Mouse (Mus musculus): Measurements from ENCODE around the gene Immp2l. TPM values are rescaled to one million over a fixed set of nuclear protein-coding genes. Genes with fewer than 3 reads are reported as not detected.

Gene Immp2l
- total and polyA plus RNA-seq, 2 experiments = 35.8 to 133 TPM

GRCm38 (mm10) chr12:41436206-41436985 lies 412.5 kb downstream of the Immp2l start:
- no peak for DNase-seq (ENCODE audit: extremely low read depth, low read depth, low spot score)
- 67% methylated on average over 5 of the region's 5 CpGs for WGBS

GRCm38 (mm10) chr12:41438446-41438845 lies 414.6 kb downstream of the Immp2l start:
- Histone ChIP-seq H3K79me2 (ENCODE audit: control insufficient read depth, insufficient read depth, low read length) (peaks cover 3% of the 10 kb centered on the region; the same call in 1 of the 2 replicates), H3K27me3 (ENCODE audit: control insufficient read depth, insufficient read depth, low read length) (no peaks in the 10 kb centered on the region), H3K27ac (replicated peaks; ENCODE audit: insufficient read depth, low read depth, low read length) (no peak overlapping the region), H3K4me1 (ENCODE audit: control insufficient read depth, insufficient read depth, low read length) (0 out of 2 replicates have a peak, but pooled peaks cover 3% of the 10 kb centered on the region), H3K36me3 (ENCODE audit: control insufficient read depth, insufficient read depth, low read length) (no peaks in the 10 kb centered on the region), H3K4me3 (ENCODE audit: insufficient read depth, low read depth, low read length) (no peak overlapping the region), H3K9ac (ENCODE audit: low read depth, low read length) (no peak overlapping the region)
- no peak for TF ChIP-seq POLR2A (IDR thresholded peaks at IDR 0.05; ENCODE audit: extremely low read depth, insufficient read depth, low read length)
- DNase-seq (ENCODE audit: extremely low read depth, low read depth, low spot score) = peak; percentile 35
- 63% methylated on average over 4 of the region's 4 CpGs for WGBS

More at GRCm38 (mm10) chr12:41436206-41436985, 412.5 kb downstream of the Immp2l start:
- no peak for TF ChIP-seq CTCF (IDR thresholded peaks at IDR 0.05; ENCODE audit: low read depth, low read length)
- no peak for TF ChIP-seq POLR2A (IDR thresholded peaks at IDR 0.05; ENCODE audit: extremely low read depth, insufficient read depth, low read length)
- Histone ChIP-seq H3K79me2 (ENCODE audit: control insufficient read depth, insufficient read depth, low read length) (peaks cover 3% of the 10 kb centered on the region; the same call in 1 of the 2 replicates), H3K27me3 (ENCODE audit: control insufficient read depth, insufficient read depth, low read length) (no peaks in the 10 kb centered on the region), H3K4me3 (ENCODE audit: insufficient read depth, low read depth, low read length) (no peak overlapping the region), H3K36me3 (ENCODE audit: control insufficient read depth, insufficient read depth, low read length) (no peaks in the 10 kb centered on the region), H3K9ac (ENCODE audit: low read depth, low read length) (no peak overlapping the region), H3K27ac (replicated peaks; ENCODE audit: insufficient read depth, low read depth, low read length) (no peak overlapping the region), H3K4me1 (ENCODE audit: control insufficient read depth, insufficient read depth, low read length) (0 out of 2 replicates have a peak, but pooled peaks cover 3% of the 10 kb centered on the region)

GRCm38 (mm10) chr12:41468374-41468991 lies 444.6 kb downstream of the Immp2l start:
- H3K79me2 ChIP-seq (ENCODE audit: control insufficient read depth, insufficient read depth, low read length) = no peaks in the 10 kb centered on the region
- no peaks in the 10 kb centered on the region for H3K27me3 ChIP-seq (ENCODE audit: control insufficient read depth, insufficient read depth, low read length)
- H3K4me3 ChIP-seq (ENCODE audit: insufficient read depth, low read depth, low read length) = no peak overlapping the region
- H3K9ac ChIP-seq (ENCODE audit: low read depth, low read length) = no peak overlapping the region
- H3K27ac ChIP-seq (replicated peaks; ENCODE audit: insufficient read depth, low read depth, low read length) = no peak overlapping the region
- no peaks in the 10 kb centered on the region for H3K4me1 ChIP-seq (ENCODE audit: control insufficient read depth, insufficient read depth, low read length)
- no peaks in the 10 kb centered on the region for H3K36me3 ChIP-seq (ENCODE audit: control insufficient read depth, insufficient read depth, low read length)
- no peak for DNase-seq (ENCODE audit: extremely low read depth, low read depth, low spot score)
- WGBS = 95% methylated on average over 3 of the region's 3 CpGs
- TF ChIP-seq POLR2A (IDR thresholded peaks at IDR 0.05; ENCODE audit: extremely low read depth, insufficient read depth, low read length) (no peak), CTCF (IDR thresholded peaks at IDR 0.05; ENCODE audit: low read depth, low read length) (no peak)

- Histone ChIP-seq H3K27me3 (ENCODE audit: control insufficient read depth, insufficient read depth, low read length) (no peaks in the 10 kb centered on the region), H3K4me3 (ENCODE audit: insufficient read depth, low read depth, low read length) (no peak overlapping the region), H3K36me3 (ENCODE audit: control insufficient read depth, insufficient read depth, low read length) (no peaks in the 10 kb centered on the region), H3K4me1 (ENCODE audit: control insufficient read depth, insufficient read depth, low read length) (no peaks in the 10 kb centered on the region), H3K9ac (ENCODE audit: low read depth, low read length) (no peak overlapping the region), H3K27ac (replicated peaks; ENCODE audit: insufficient read depth, low read depth, low read length) (no peak overlapping the region), H3K79me2 (ENCODE audit: control insufficient read depth, insufficient read depth, low read length) (no peaks in the 10 kb centered on the region)
- no peak for TF ChIP-seq CTCF (IDR thresholded peaks at IDR 0.05; ENCODE audit: low read depth, low read length)
- no peak for TF ChIP-seq POLR2A (IDR thresholded peaks at IDR 0.05; ENCODE audit: extremely low read depth, insufficient read depth, low read length)
- 79% methylated on average over 6 of the region's 6 CpGs for WGBS
- DNase-seq (ENCODE audit: extremely low read depth, low read depth, low spot score) = no peak
These were observed 445.4 kb downstream of the Immp2l start for GRCm38 (mm10) chr12:41469096-41469801.

GRCm38 (mm10) chr12:41481486-41481885 lies 457.6 kb downstream of the Immp2l start:
- Histone ChIP-seq H3K4me3 (ENCODE audit: insufficient read depth, low read depth, low read length) (no peak overlapping the region), H3K36me3 (ENCODE audit: control insufficient read depth, insufficient read depth, low read length) (no peaks in the 10 kb centered on the region), H3K27ac (replicated peaks; ENCODE audit: insufficient read depth, low read depth, low read length) (no peak overlapping the region), H3K9ac (ENCODE audit: low read depth, low read length) (no peak overlapping the region), H3K27me3 (ENCODE audit: control insufficient read depth, insufficient read depth, low read length) (no peaks in the 10 kb centered on the region), H3K79me2 (ENCODE audit: control insufficient read depth, insufficient read depth, low read length) (no peaks in the 10 kb centered on the region), H3K4me1 (ENCODE audit: control insufficient read depth, insufficient read depth, low read length) (no peaks in the 10 kb centered on the region)
- no peak for DNase-seq (ENCODE audit: extremely low read depth, low read depth, low spot score)
- 73% methylated on average over 2 of the region's 2 CpGs for WGBS
- TF ChIP-seq POLR2A (IDR thresholded peaks at IDR 0.05; ENCODE audit: extremely low read depth, insufficient read depth, low read length) (no peak), CTCF (IDR thresholded peaks at IDR 0.05; ENCODE audit: low read depth, low read length) (no peak)

Measured in liver, adult 2 months (tissue).